Mouse (Mus musculus): ENCODE results near the gene Slc22a14.

DNA sequence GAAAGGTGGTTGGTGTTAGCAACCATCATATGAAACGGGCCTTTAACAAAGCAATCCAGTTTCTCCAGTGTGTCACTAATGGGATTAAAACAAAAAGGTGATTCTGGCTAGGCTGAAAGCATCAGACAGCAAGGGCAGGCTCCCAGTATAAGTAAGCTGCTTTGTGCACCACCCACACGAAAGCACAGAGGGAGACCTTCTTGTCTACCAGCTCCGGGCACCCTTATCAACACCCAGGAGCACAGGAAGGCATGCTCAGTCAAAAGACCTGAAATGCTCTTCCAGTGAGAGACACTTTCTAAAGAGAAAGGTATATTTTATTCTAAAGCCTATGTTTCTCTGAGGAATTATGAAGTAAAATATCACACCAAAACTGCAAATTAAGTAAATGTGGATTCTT lies 74.6 kb downstream of the Slc22a14 start:
- TF ChIP-seq CTCF (IDR thresholded peaks at IDR 0.05; ENCODE audit: borderline replicate concordance, extremely low read depth, insufficient read depth, insufficient read length) (no peak), POLR2A (IDR thresholded peaks at IDR 0.05; ENCODE audit: borderline replicate concordance, extremely low read depth, insufficient read depth, insufficient read length, poor library complexity, severe bottlenecking) (no peak)

All from brain, embryonic 14.5 days (tissue).